Mouse (Mus musculus): ENCODE measurements around the gene Rps6kl1.

- TF ChIP-seq GATA1 (IDR thresholded peaks at IDR 0.05; ENCODE audit: borderline replicate concordance, low read length) (no peak), CTCF (IDR thresholded peaks at IDR 0.05; ENCODE audit: low read depth, low read length) (no peak)
These were observed 49.5 kb downstream of the Rps6kl1 start for GRCm38 (mm10) chr12:85101521-85102106.
